Comparison of ENCODE assay signal across 7 mouse cellular contexts in the genomic region with DNA sequence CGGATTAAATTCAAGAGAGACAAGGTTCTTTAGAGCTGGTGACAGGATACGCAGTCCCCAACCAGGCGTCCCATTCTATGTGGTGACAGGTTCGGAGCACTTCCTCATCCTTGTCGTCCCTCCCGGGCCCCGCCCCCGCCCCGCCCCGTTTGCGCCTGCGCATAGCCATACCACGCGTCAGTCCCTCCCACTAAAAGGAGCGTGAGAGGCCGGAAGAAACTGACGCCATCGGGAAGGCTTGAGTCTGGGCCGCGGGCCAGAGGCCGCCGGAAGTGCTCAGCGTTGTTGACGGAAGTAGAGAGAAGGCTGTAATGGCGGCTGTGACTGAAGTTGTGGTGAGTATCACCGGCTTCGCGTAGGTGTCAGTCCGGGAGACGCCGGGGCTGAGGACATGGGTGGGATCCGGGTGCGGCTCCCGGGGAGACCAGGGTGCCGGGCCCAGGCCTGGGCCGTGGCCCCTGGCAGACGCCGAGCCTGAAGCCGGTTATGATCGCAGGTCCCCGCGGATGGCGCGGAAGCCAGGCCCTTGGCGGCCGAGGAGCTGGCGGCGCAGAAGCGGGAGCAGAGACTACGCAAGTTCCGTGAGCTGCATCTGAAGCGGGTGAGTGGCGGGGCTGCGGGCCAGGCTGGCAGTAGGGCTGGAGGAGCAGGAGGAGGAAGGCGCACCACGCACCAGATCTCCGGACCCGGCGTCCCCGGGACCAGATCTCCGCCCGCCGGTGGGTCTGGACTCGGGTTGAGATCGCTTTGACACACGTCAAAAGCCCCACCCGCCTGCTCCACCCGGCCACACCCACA. TPM values are rescaled to one million over a fixed set of nuclear protein-coding genes. Genes with fewer than 3 reads are reported as not detected.
DNase-seq lines count a peak whose midpoint lies in the region; ATAC-seq lines count a peak whose summit lies in the region.

Gene Syf2, plus strand, starts transcription at position 215 of the 798 bp plus-strand sequence.

- H3K9me3 ChIP-seq in intestine, embryonic 15.5 days: no peaks in the 10 kb centered on the region
- H3K9me3 ChIP-seq in midbrain, embryonic 10.5 days (replicated peaks): no peaks in the 10 kb centered on the region

- WGBS in intestine, embryonic 15.5 days: under 1% methylated on average over 68 of the region's 68 CpGs
- WGBS in midbrain, embryonic 10.5 days: under 1% methylated on average over 68 of the region's 68 CpGs

- H3K27ac ChIP-seq in intestine, embryonic 15.5 days: peak within 1 kb of the TSS; percentile 71
- H3K27ac ChIP-seq in midbrain, embryonic 10.5 days (replicated peaks): peak within 1 kb of the TSS; percentile 85

- no peaks in the 10 kb centered on the region for H3K27me3 ChIP-seq in intestine, embryonic 15.5 days (replicated peaks)
- no peaks in the 10 kb centered on the region for H3K27me3 ChIP-seq in midbrain, embryonic 10.5 days (ENCODE audit: low read depth, poor library complexity, severe bottlenecking)

- intact Hi-C loops in gastrocnemius, postnatal 36 days (cut with DNase I): no loop called here
- intact Hi-C loops in left cerebral cortex, postnatal 25 days (cut with DNase I): no loop called here

- H3K4me1 ChIP-seq in intestine, embryonic 15.5 days (replicated peaks): peaks cover 12% of the 10 kb centered on the region; the same call in 1 of the 2 replicates
- H3K4me1 ChIP-seq in midbrain, embryonic 10.5 days: peaks cover 22% of the 10 kb centered on the region

- peak within 1 kb of the TSS; percentile 81 for H3K9ac ChIP-seq in intestine, embryonic 15.5 days

- H3K36me3 ChIP-seq in intestine, embryonic 15.5 days: peaks cover 25% of the 10 kb centered on the region
- H3K36me3 ChIP-seq in midbrain, embryonic 10.5 days: peaks cover 71% of the 10 kb centered on the region

- peak; percentile 99 for ATAC-seq in intestine, embryonic 15.5 days

- H3K4me3 ChIP-seq in intestine, embryonic 15.5 days (replicated peaks): peak within 1 kb of the TSS; percentile 96
- H3K4me3 ChIP-seq in midbrain, embryonic 10.5 days: peak within 1 kb of the TSS; percentile 80

- H3K4me2 ChIP-seq in intestine, embryonic 15.5 days (replicated peaks): peak within 1 kb of the TSS; percentile 83

- peak; percentile 86 to 87 for DNase-seq in adrenal gland, adult 18-20 months (ENCODE audit: low spot score in 2 of 2)
- peak; percentile 98 for DNase-seq in embryo, embryonic 11 days
- DNase-seq in gastrocnemius, postnatal 36 days: peak; percentile 94 to 96
- DNase-seq in left cerebral cortex, postnatal 25 days (ENCODE audit: low spot score in 2 of 2): peak; percentile 92 to 97
- DNase-seq in midbrain, embryonic 10.5 days (ENCODE audit: low spot score): peak; percentile 97
- DNase-seq in right cerebral cortex, postnatal 4 days: peak; percentile 97

RNA-seq across cellular contexts. Expression of gene Syf2, which starts in this region (rescaled TPM):
- total RNA-seq in adrenal gland, adult 18-20 months (2021): 10 to 100 TPM; 77.2 to 88.8 TPM
- 10 to 100 TPM; 31.4 to 39.2 TPM for total RNA-seq in gastrocnemius, postnatal 36 days (2021)
- 60.0 and 63.7 TPM in 2 replicates for polyA plus RNA-seq in intestine, embryonic 15.5 days (2015; fragmentation: Nextera tagmentation; extraction: Ambion mirVana)
- total RNA-seq in left cerebral cortex, postnatal 25 days (2021): 10 to 100 TPM; 51.0 to 52.7 TPM
- 70.0 and 71.5 TPM in 2 replicates for polyA plus RNA-seq in midbrain, embryonic 10.5 days (2016; fragmentation: Nextera tagmentation; extraction: Ambion mirVana)

Comparison
In these comparisons a context has a peak if more than half of its experiments do, and no peak if none do; other contexts are left out.
1. Peak in every context shown above with its lines: DNase-seq, ATAC-seq, H3K4me3 ChIP-seq and H3K27ac ChIP-seq.